Mouse (Mus musculus) intestine, embryonic 16.5 days (tissue): Measurements from ENCODE around the gene Gm15080. TPM values are rescaled to one million over a fixed set of nuclear protein-coding genes. Genes with fewer than 3 reads are reported as not detected.
"Not testable (repeated sequence)": the region's sequence is repeated elsewhere in the genome, so short reads cannot be mapped to it uniquely, and the experiment has no call there.

Experiments
- ATAC-seq: fragments of 200-750 bp; cut with Nextera tagmentation; 2 replicates; pipeline ENCODE4 v1.8.0; 2017; ENCODE audit warnings: moderate TSS enrichment, moderate library complexity
- H3K27ac ChIP-seq: fragments of 300-500 bp; sonication (generic); 2 replicates; pipeline ENCODE4 v1.5.1; 2014; ENCODE audit warnings: mild to moderate bottlenecking, low read length
- H3K27me3 ChIP-seq: fragments of 300-500 bp; sonication (generic); replicated peaks from 2 replicates; pipeline ENCODE4 v1.6.1; 2014; ENCODE audit warnings: low read length, control low read depth, mixed read lengths; ENCODE audit not compliant: control insufficient read depth, insufficient read depth
- H3K36me3 ChIP-seq: fragments of 300-500 bp; sonication (generic); 2 replicates; pipeline ENCODE4 v1.6.1; 2014; ENCODE audit warnings: low read length, control low read depth; ENCODE audit not compliant: control insufficient read depth, insufficient read depth
- H3K4me1 ChIP-seq: fragments of 300-500 bp; sonication (generic); 2 replicates; pipeline ENCODE4 v1.6.1; 2014; ENCODE audit warnings: low read length, control low read depth, mixed read lengths; ENCODE audit not compliant: control insufficient read depth, insufficient read depth
- H3K4me2 ChIP-seq: fragments of 300-500 bp; sonication (generic); 2 replicates; pipeline ENCODE4 v1.6.1; 2014; ENCODE audit warnings: low read depth, low read length, control low read depth
- H3K4me3 ChIP-seq: fragments of 300-500 bp; sonication (generic); 2 replicates; pipeline ENCODE4 v1.5.1; 2014; ENCODE audit warnings: mild to moderate bottlenecking, low read length
- H3K9ac ChIP-seq: fragments of 300-500 bp; sonication (generic); 2 replicates; pipeline ENCODE4 v1.6.1; 2014; ENCODE audit warnings: low read depth, low read length
- H3K9me3 ChIP-seq: fragments of 300-500 bp; sonication (generic); 2 replicates; pipeline ENCODE4 v1.6.1; 2016; ENCODE audit warnings: low read length, control low read depth; ENCODE audit not compliant: control insufficient read depth
- WGBS: fragments of 180-500 bp; shearing (Covaris S2); extraction: QIAGEN DNeasy Blood & Tissue Kit; methylation state at CpG from one replicate; pipeline ENCODE4 v1.1.7; 2014; 5-methylcytosine and 5-hydroxymethylcytosine counted together
- polyA plus RNA-seq: library from polyadenylated mRNA; unstranded; fragments of >200 nt; fragmentation: Nextera tagmentation; extraction: Ambion mirVana; gene quantifications from 2 replicates; pipeline ENCODE4 v1.2.1, GENCODE M21; 2015

The Gm15080 gene
- not detected in 2 replicates for polyA plus RNA-seq

- 100% methylated on average over 1 of the region's 5 CpGs for WGBS
- not testable (repeated sequence) for H3K9ac ChIP-seq, ATAC-seq
Observed at GRCm38 (mm10) chrX:147992693-147993092, at the start of gene Gm15080. TSS of gene Gm15080 (plus strand) at chrX:147992993.

More at GRCm38 (mm10) chrX:147992693-147993092, at the start of gene Gm15080:
- H3K4me2 ChIP-seq, H3K9me3 ChIP-seq, H3K27me3 ChIP-seq, H3K36me3 ChIP-seq, H3K27ac ChIP-seq, H3K4me3 ChIP-seq, H3K4me1 ChIP-seq: not testable (repeated sequence)

Other genes with a start within 250 kb of the Gm15080 start
- not detected in 2 replicates for gene Gm15128, start 227.0 kb upstream of the Gm15080 start, polyA plus RNA-seq
- not detected in 2 replicates for gene Gm15107, start 187.7 kb downstream of the Gm15080 start, polyA plus RNA-seq